Mouse (Mus musculus) thymus, postnatal 36 days (tissue): ENCODE data around the gene Tas2r131.
"Not testable (repeated sequence)": the region's sequence is repeated elsewhere in the genome, so short reads cannot be mapped to it uniquely, and the experiment has no call there.

Experiments used
- DNase-seq, 2 experiments: peaks; one replicate each; pipeline ENCODE4 v3.0.0; 2022; ENCODE audit warnings: mixed read lengths in 2 of 2

Gene Tas2r131

GRCm38 (mm10) chr6:132957819-132958218 lies at the start of gene Tas2r131:
Tas2r131 (minus strand) TSS chr6:132957919.
- DNase-seq: no peak

GRCm38 (mm10) chr6:132980865-132981264 lies 23.1 kb upstream of the Tas2r131 start, which contains the start of gene Tas2r109:
Tas2r109 (minus strand) TSS chr6:132980965.
- DNase-seq: no peak

GRCm38 (mm10) chr6:132950802-132951201 lies 6.9 kb downstream of the Tas2r131 start, which contains the start of gene Tas2r129:
Tas2r129 (plus strand) TSS chr6:132951102.
- DNase-seq: no peak

GRCm38 (mm10) chr6:132941376-132941775 lies 16.3 kb downstream of the Tas2r131 start:
- not testable (repeated sequence) for DNase-seq

- no peak for DNase-seq
Measured at GRCm38 (mm10) chr6:132909351-132909750, 48.4 kb downstream of the Tas2r131 start, which contains the start of gene Tas2r125. Tas2r125 (plus strand) TSS chr6:132909651.
